Mouse (Mus musculus): ENCODE measurements around the gene Katnal1.

- TF ChIP-seq CTCF (IDR thresholded peaks at IDR 0.05; ENCODE audit: control insufficient read depth, insufficient read depth, insufficient read length) (no peak), FOSL1 (IDR thresholded peaks at IDR 0.05; ENCODE audit: insufficient read depth, low read length, poor library complexity, severe bottlenecking) (no peak), MYOG (IDR thresholded peaks at IDR 0.05; ENCODE audit: control insufficient read depth, extremely low read depth, insufficient read length) (no peak), USF1 (IDR thresholded peaks at IDR 0.05; ENCODE audit: low read depth) (no peak), MYOD1 (IDR thresholded peaks at IDR 0.05; ENCODE audit: control insufficient read depth, insufficient read length, low read depth) (no peak)
Measured at GRCm38 (mm10) chr5:148966395-148966794, 37.3 kb upstream of the Katnal1 start.
